Mouse (Mus musculus) CH12.LX (cell line): ENCODE data around the gene Sertad3. TPM values are rescaled to one million over a fixed set of nuclear protein-coding genes. Genes with fewer than 3 reads are reported as not detected.

ENCODE experiments used
- DNase-seq: peaks from one replicate; pipeline ENCODE4 v3.0.0-alpha.2; 2013; ENCODE audit errors: extremely low read depth
- H3K27ac ChIP-seq: 2 replicates; pipeline ENCODE4 v1.5.1; 2012; ENCODE audit warnings: low read depth, mild to moderate bottlenecking, control low read depth, moderate library complexity; ENCODE audit not compliant: insufficient read depth
- H3K27me3 ChIP-seq: replicated peaks from 2 replicates; pipeline ENCODE3; 2012; ENCODE audit warnings: inconsistent platforms
- H3K36me3 ChIP-seq, 2 experiments: replicated peaks in 1 of 2; 2 replicates each; pipeline versions ENCODE3 to v1.6.1; 2012; ENCODE audit warnings: inconsistent platforms in 1 of 2, low read length in 1 of 2, mild to moderate bottlenecking in 1 of 2, mixed read lengths in 1 of 2, moderate library complexity in 1 of 2; ENCODE audit not compliant: control insufficient read depth in 1 of 2, insufficient read depth in 1 of 2
- H3K4me1 ChIP-seq, 2 experiments: 2 replicates each; pipeline ENCODE4 v1.6.1; 2012; ENCODE audit warnings: inconsistent platforms in 1 of 2, moderate library complexity in 1 of 2; ENCODE audit not compliant: insufficient read depth in 2 of 2, control insufficient read depth in 1 of 2
- H3K4me2 ChIP-seq: 2 replicates; pipeline ENCODE4 v1.6.1; 2012; ENCODE audit warnings: low read depth, mild to moderate bottlenecking, control low read depth; ENCODE audit not compliant: poor library complexity, insufficient read depth, severe bottlenecking
- H3K4me3 ChIP-seq, 3 experiments: fragments of 150-350 bp in 1 of 3; sonication (generic) in 1 of 3; replicated peaks in 1 of 3; 2 replicates each; pipeline versions ENCODE3 to v1.5.1; 2011 to 2012; ENCODE audit warnings: low read depth in 2 of 3, low read length in 2 of 3, mild to moderate bottlenecking in 2 of 3, moderate library complexity in 2 of 3, control low read depth in 1 of 3, improper control_type of control experiment in 1 of 3, inconsistent platforms in 1 of 3, mixed read lengths in 1 of 3; ENCODE audit not compliant: poor library complexity in 1 of 3
- H3K79me2 ChIP-seq: replicated peaks from 2 replicates; pipeline ENCODE4 v1.6.1; 2012; ENCODE audit warnings: mild to moderate bottlenecking, moderate library complexity; ENCODE audit not compliant: control insufficient read depth, poor library complexity, insufficient read depth, severe bottlenecking; ENCODE audit errors: extremely low read depth
- H3K9ac ChIP-seq: 2 replicates; pipeline ENCODE4 v1.6.1; 2012; ENCODE audit warnings: low read depth, mild to moderate bottlenecking, control low read depth, moderate library complexity; ENCODE audit not compliant: insufficient read depth
- H3K9me3 ChIP-seq: replicated peaks from 2 replicates; pipeline ENCODE3; 2012; ENCODE audit warnings: low read length, inconsistent platforms, mixed read lengths
- BHLHE40 ChIP-seq: IDR thresholded peaks from 2 replicates; pipeline ENCODE4 v1.6.1; 2011; ENCODE audit warnings: mild to moderate bottlenecking, low read depth, low read length, improper control_type of control experiment
- CHD2 ChIP-seq: IDR thresholded peaks from 2 replicates; pipeline ENCODE4 v1.6.1; 2011; ENCODE audit warnings: low read length, improper control_type of control experiment
- CTCF ChIP-seq, 2 experiments: IDR thresholded peaks in 1 of 2; conservative IDR thresholded peaks in 1 of 2; 2 replicates each; pipeline ENCODE4 v1.5.1; 2011 to 2012; ENCODE audit warnings: low read depth in 2 of 2, low read length in 2 of 2, improper control_type of control experiment in 1 of 2, inconsistent platforms in 1 of 2, mild to moderate bottlenecking in 1 of 2, moderate library complexity in 1 of 2
- E2F4 ChIP-seq: IDR thresholded peaks from 2 replicates; pipeline ENCODE4 v1.6.1; 2011; ENCODE audit warnings: low read depth, low read length, improper control_type of control experiment; ENCODE audit not compliant: insufficient replicate concordance
- ELF1 ChIP-seq: IDR thresholded peaks from 2 replicates; pipeline ENCODE4 v1.6.1; 2014; ENCODE audit warnings: low read depth, mild to moderate bottlenecking, inconsistent platforms, low read length, improper control_type of control experiment
- EP300 ChIP-seq: IDR thresholded peaks from 2 replicates; pipeline ENCODE4 v1.6.1; 2011; ENCODE audit warnings: low read length, improper control_type of control experiment
- ETS1 ChIP-seq: conservative IDR thresholded peaks from 2 replicates; pipeline ENCODE4 v1.6.1; 2012; ENCODE audit warnings: low read depth, mild to moderate bottlenecking, inconsistent platforms, low read length, improper control_type of control experiment, moderate library complexity
- GABPA ChIP-seq: IDR thresholded peaks from 2 replicates; pipeline ENCODE4 v1.6.1; 2012; ENCODE audit warnings: low read depth, low read length, improper control_type of control experiment, inconsistent platforms; ENCODE audit not compliant: insufficient replicate concordance
- IRF4 ChIP-seq: IDR thresholded peaks from 2 replicates; pipeline ENCODE4 v1.6.1; 2014; ENCODE audit warnings: low read depth, mild to moderate bottlenecking, inconsistent platforms, low read length, improper control_type of control experiment
- JUND ChIP-seq: conservative IDR thresholded peaks from 2 replicates; pipeline ENCODE4 v1.6.1; 2011; ENCODE audit warnings: low read depth, low read length, improper control_type of control experiment
- KAT2A ChIP-seq: IDR thresholded peaks from 2 replicates; pipeline ENCODE4 v1.6.1; 2012; ENCODE audit warnings: low read length, improper control_type of control experiment, inconsistent platforms; ENCODE audit not compliant: insufficient replicate concordance
- MAZ ChIP-seq: IDR thresholded peaks from 2 replicates; pipeline ENCODE4 v1.6.1; 2012; ENCODE audit warnings: low read depth, mild to moderate bottlenecking, inconsistent platforms, low read length, improper control_type of control experiment, moderate library complexity
- MEF2A ChIP-seq: IDR thresholded peaks from 2 replicates; pipeline ENCODE4 v1.6.1; 2014; ENCODE audit warnings: low read depth, mild to moderate bottlenecking, inconsistent platforms, low read length, improper control_type of control experiment, borderline replicate concordance
- MXI1 ChIP-seq: IDR thresholded peaks from 2 replicates; pipeline ENCODE4 v1.6.1; 2011; ENCODE audit warnings: mild to moderate bottlenecking, low read depth, low read length, improper control_type of control experiment
- NELFE ChIP-seq: IDR thresholded peaks from 2 replicates; pipeline ENCODE4 v1.6.1; 2011; ENCODE audit warnings: low read depth, low read length, improper control_type of control experiment
- POLR2A ChIP-seq: IDR thresholded peaks from 2 replicates; pipeline ENCODE4 v1.6.1; 2011; ENCODE audit warnings: low read depth, mild to moderate bottlenecking, improper control_type of control experiment, low read length
- RAD21 ChIP-seq: IDR thresholded peaks from 2 replicates; pipeline ENCODE4 v1.6.1; 2011; ENCODE audit warnings: low read depth, mild to moderate bottlenecking, low read length, improper control_type of control experiment, moderate library complexity
- SIN3A ChIP-seq: IDR thresholded peaks from 2 replicates; pipeline ENCODE4 v1.6.1; 2012; ENCODE audit warnings: low read length, improper control_type of control experiment, inconsistent platforms
- SMC3 ChIP-seq: IDR thresholded peaks from 2 replicates; pipeline ENCODE4 v1.6.1; 2011; ENCODE audit warnings: low read depth, low read length, improper control_type of control experiment
- TBP ChIP-seq: conservative IDR thresholded peaks from 2 replicates; pipeline ENCODE4 v1.6.1; 2011; ENCODE audit warnings: low read depth, low read length, improper control_type of control experiment
- TCF12 ChIP-seq: IDR thresholded peaks from 2 replicates; pipeline ENCODE4 v1.6.1; 2014; ENCODE audit warnings: low read depth, mild to moderate bottlenecking, inconsistent platforms, low read length, improper control_type of control experiment
- ZNF384 ChIP-seq: IDR thresholded peaks from 2 replicates; pipeline ENCODE4 v1.6.1; 2012; ENCODE audit warnings: low read depth, low read length, improper control_type of control experiment, inconsistent platforms
- dilution Hi-C: fragments of 300-500 bp; cut with MboI; formaldehyde crosslinking; loops from 2 replicates; pipeline ENCODE4 v1.14.3; 2020; ENCODE audit warnings: low sequenced_read_pairs; ENCODE audit not compliant: extremely low pct_unique_long_range_greater_than_20kb, extremely low pct_ligation_motif_present
- in situ Hi-C: fragments of 300-500 bp; cut with MboI; formaldehyde crosslinking; loops from 3 replicates; pipeline ENCODE4 v1.14.3; 2019; ENCODE audit warnings: low sequenced_read_pairs, low pct_ligation_motif_present, low pct_unique_long_range_greater_than_20kb, mixed read lengths
- polyA plus RNA-seq: library from polyadenylated mRNA; unstranded; fragments of >175 nt; gene quantifications from 2 replicates; pipeline ENCODE4 v1.2.1, GENCODE M21; 2012; ENCODE audit warnings: low read depth; ENCODE audit not compliant: insufficient read length
- total RNA-seq, 2 experiments: library from RNA; depleted of rRNA; stranded (reverse); fragments of 300-350 nt in 1 of 2; fragments of >200 nt in 1 of 2; gene quantifications; 2 replicates each; pipeline ENCODE4 v1.2.3; 2012 to 2014

The Sertad3 gene
- total and polyA plus RNA-seq, 3 experiments = 2.7 to 3.9 (median 2.8) TPM

DNA sequence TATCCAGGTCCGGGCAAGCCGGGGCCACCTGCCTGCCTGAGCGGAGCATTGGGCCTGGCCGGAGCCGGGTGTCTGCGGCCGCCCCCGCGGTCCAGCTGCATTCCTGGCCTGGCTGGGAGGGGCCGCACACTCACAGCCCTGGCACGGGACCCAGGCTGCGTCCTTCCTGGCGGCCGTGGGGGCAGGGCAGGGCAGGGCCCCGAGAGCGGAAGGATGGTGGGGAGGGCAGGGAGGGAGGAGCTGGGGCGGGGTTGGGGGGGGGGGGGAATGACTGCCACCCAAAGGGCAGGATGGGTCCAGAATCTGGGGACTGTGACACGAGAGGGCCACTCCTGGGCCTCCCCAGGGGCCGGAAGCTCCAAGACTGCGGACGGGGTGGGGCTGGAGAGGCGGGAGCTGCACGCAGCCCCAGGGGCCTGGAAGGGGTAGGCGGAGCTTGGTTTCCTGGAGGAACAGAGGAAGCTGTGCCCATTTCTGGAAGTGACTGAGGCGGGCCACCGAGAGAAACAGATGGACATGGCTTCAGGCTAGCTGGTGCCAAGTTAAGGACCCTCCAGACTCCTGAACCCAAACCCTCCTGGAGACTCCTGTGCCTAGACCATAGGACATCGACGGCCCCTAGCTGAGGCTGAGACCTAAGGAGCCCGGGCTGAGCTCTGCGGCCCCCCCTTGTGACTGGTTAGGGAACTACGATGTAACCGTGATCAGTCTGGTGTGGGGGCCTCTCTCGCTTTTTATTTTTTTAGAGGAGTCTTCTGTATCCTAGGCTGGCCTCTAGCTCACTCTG, 17.2 kb downstream of the Sertad3 start:
- dilution Hi-C loops (no loop called here), in situ Hi-C loops (no loop called here)
- H3K79me2 ChIP-seq = no peaks in the 10 kb centered on the region
- peak overlapping the region; percentile 64 for H3K9ac ChIP-seq
- H3K4me1 ChIP-seq = peaks cover 3 to 32% of the 10 kb centered on the region in 2 experiments
- DNase-seq = peak; percentile 85
- H3K27ac ChIP-seq = peak overlapping the region; percentile 33; the same call in 1 of the 2 replicates
- peaks cover 0 to 10% of the 10 kb centered on the region in 2 experiments for H3K36me3 ChIP-seq
- H3K4me2 ChIP-seq = peak overlapping the region; percentile 78
- TF ChIP-seq KAT2A = no peak
- TF ChIP-seq MXI1 = no peak
- no peak for TF ChIP-seq MEF2A
- peak; percentile 83 for TF ChIP-seq ZNF384
- peak; percentile 57 for TF ChIP-seq RAD21
- peak; percentile 46; the same call in 1 of the 2 replicates for TF ChIP-seq POLR2A
- TF ChIP-seq CTCF (conservative IDR thresholded peaks at IDR 0.05 in 1 of 2, IDR thresholded peaks at IDR 0.05 in 1 of 2; ENCODE audit: low read depth in 2 of 2, low read length in 2 of 2) = peak; percentile 32 to 80
- no peak for TF ChIP-seq EP300
- TF ChIP-seq SIN3A = peak; percentile 59
- TF ChIP-seq ETS1 = no peak; the same call in 1 of the 2 replicates
- TF ChIP-seq MAZ = peak; percentile 70
- TF ChIP-seq SMC3 = peak; percentile 72
- peak; percentile 68 for TF ChIP-seq CHD2
- peak; percentile 67 for TF ChIP-seq ELF1
- peak; percentile 55; the same call in 1 of the 2 replicates for TF ChIP-seq TCF12
- no peak for TF ChIP-seq IRF4
- no peak for TF ChIP-seq JUND
- TF ChIP-seq NELFE = peak; percentile 47; the same call in 1 of the 2 replicates
- no peak for TF ChIP-seq E2F4
- no peak for TF ChIP-seq TBP
- TF ChIP-seq BHLHE40 = peak; percentile 97
- no peak for TF ChIP-seq GABPA
- no peaks in the 10 kb centered on the region for H3K9me3 ChIP-seq
- no peaks in the 10 kb centered on the region for H3K27me3 ChIP-seq
- H3K4me3 ChIP-seq = peak overlapping the region; percentile 37 to 53 (median 47)
